In the genomic region with DNA sequence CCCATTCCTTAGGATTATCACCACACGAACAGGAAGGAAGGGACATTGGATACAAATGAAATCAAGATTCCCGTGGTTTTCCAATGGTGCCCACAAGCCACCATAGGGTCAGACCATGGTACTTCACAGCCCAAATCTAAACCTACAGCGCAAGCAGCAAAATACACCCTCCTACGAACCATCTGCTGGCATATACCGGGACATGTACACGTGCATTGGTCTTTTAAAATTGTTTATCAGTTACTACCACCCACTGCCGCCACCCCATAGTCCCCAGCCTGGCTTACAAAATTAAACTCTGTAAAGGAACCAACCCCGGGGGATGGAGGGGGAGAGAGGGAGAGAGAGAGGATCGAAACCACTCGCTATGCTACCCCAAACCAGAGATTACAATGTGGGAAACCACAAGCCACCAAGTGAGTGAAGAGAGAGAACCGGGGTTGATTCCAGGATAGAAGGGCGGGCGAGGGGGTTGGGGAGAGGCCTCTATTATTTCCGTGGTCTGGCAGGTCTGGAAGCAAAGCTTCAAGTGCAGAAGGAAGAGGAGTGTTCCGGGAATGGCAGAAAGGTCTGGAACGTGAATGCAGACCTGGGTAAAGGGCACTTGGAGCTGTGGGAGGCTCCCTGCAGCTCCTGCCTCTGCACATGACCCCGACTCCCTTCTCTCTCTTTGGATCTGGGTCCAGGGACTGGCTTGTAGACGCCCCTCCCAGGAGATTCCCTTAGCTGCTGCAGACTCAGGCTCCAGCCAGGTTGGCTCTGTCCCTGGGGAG, we compare ENCODE assay signal across 8 mouse cellular contexts. TPM values are rescaled to one million over a fixed set of nuclear protein-coding genes. Genes with fewer than 3 reads are reported as not detected.
DNase-seq lines count a peak whose midpoint lies in the region; ATAC-seq and TF ChIP-seq lines count a peak whose summit lies in the region.

TSS of gene Pla2g2c (plus strand) at position 439 of the 773 bp plus-strand sequence.

- peak within 1 kb of the TSS; percentile 54 for H3K27ac ChIP-seq in heart, embryonic 11.5 days (ENCODE audit: low read depth, low read length)
- H3K27ac ChIP-seq in testis, adult 2 months (ENCODE audit: control insufficient read depth, insufficient read depth, low read depth, low read length): peak within 1 kb of the TSS; percentile 75
- peak within 1 kb of the TSS; percentile 87 for H3K27ac ChIP-seq in limb, embryonic 10.5 days
- peak within 1 kb of the TSS; percentile 36; the same call in 1 of the 2 replicates for H3K27ac ChIP-seq in stomach, embryonic 15.5 days

- TF ChIP-seq CTCF in testis, adult 2 months (IDR thresholded peaks at IDR 0.05; ENCODE audit: control insufficient read depth, insufficient read depth, insufficient replicate concordance, low read depth, low read length): no peak

- no peaks in the 10 kb centered on the region for H3K9me3 ChIP-seq in heart, embryonic 11.5 days (replicated peaks; ENCODE audit: control insufficient read depth, low read length)
- no peaks in the 10 kb centered on the region for H3K9me3 ChIP-seq in limb, embryonic 10.5 days (replicated peaks)
- no peaks in the 10 kb centered on the region for H3K9me3 ChIP-seq in stomach, embryonic 15.5 days

- H3K36me3 ChIP-seq in heart, embryonic 11.5 days (ENCODE audit: control insufficient read depth, insufficient read depth, low read length): no peaks in the 10 kb centered on the region; the same call in 1 of the 2 replicates
- H3K36me3 ChIP-seq in testis, adult 2 months (ENCODE audit: control insufficient read depth, insufficient read depth, low read length): no peaks in the 10 kb centered on the region
- H3K36me3 ChIP-seq in limb, embryonic 10.5 days: no peaks in the 10 kb centered on the region
- H3K36me3 ChIP-seq in stomach, embryonic 15.5 days: no peaks in the 10 kb centered on the region

- H3K27me3 ChIP-seq in heart, embryonic 11.5 days (ENCODE audit: control insufficient read depth, insufficient read depth, low read length): 0 out of 2 replicates have a peak, but pooled peaks cover 3% of the 10 kb centered on the region
- no peaks in the 10 kb centered on the region for H3K27me3 ChIP-seq in testis, adult 2 months (ENCODE audit: control insufficient read depth, insufficient read depth, low read length)
- H3K27me3 ChIP-seq in limb, embryonic 10.5 days (ENCODE audit: low read depth, poor library complexity, severe bottlenecking): peaks cover 2% of the 10 kb centered on the region; the same call in 1 of the 2 replicates
- H3K27me3 ChIP-seq in stomach, embryonic 15.5 days (replicated peaks): no peaks in the 10 kb centered on the region

- H3K4me2 ChIP-seq in heart, embryonic 11.5 days: peak within 1 kb of the TSS; percentile 54
- peak within 1 kb of the TSS; percentile 46 for H3K4me2 ChIP-seq in stomach, embryonic 15.5 days

- no peak for DNase-seq in heart, postnatal 4 days
- DNase-seq in testis, postnatal 14 days (ENCODE audit: low spot score): no peak
- DNase-seq in limb, embryonic 10.5 days (ENCODE audit: low spot score): no peak
- no peak for DNase-seq in adrenal gland, postnatal 4 days (ENCODE audit: low spot score in 2 of 2)
- no peak for DNase-seq in spleen, postnatal 36 days (ENCODE audit: low spot score in 2 of 2)

- peak within 1 kb of the TSS; percentile 10 for H3K4me3 ChIP-seq in heart, embryonic 11.5 days (ENCODE audit: low read depth, low read length)
- peak within 1 kb of the TSS; percentile 97 for H3K4me3 ChIP-seq in testis, adult 2 months (ENCODE audit: control insufficient read depth, low read depth, low read length)
- H3K4me3 ChIP-seq in limb, embryonic 10.5 days: peak within 1 kb of the TSS; percentile 50
- peak within 1 kb of the TSS; percentile 18; the same call in 1 of the 2 replicates for H3K4me3 ChIP-seq in stomach, embryonic 15.5 days (replicated peaks)

- peak within 1 kb of the TSS; percentile 35; the same call in 1 of the 2 replicates for H3K9ac ChIP-seq in heart, embryonic 11.5 days (ENCODE audit: low read depth, low read length)
- no peak within 1 kb of the TSS for H3K9ac ChIP-seq in stomach, embryonic 15.5 days

- TF ChIP-seq POLR2A in testis, adult 2 months (IDR thresholded peaks at IDR 0.05; ENCODE audit: control insufficient read depth, low read depth, low read length): no peak

- peaks cover 22% of the 10 kb centered on the region for H3K4me1 ChIP-seq in heart, embryonic 11.5 days (ENCODE audit: control insufficient read depth, insufficient read depth, low read length)
- peaks cover 24% of the 10 kb centered on the region for H3K4me1 ChIP-seq in testis, adult 2 months (ENCODE audit: control insufficient read depth, insufficient read depth, low read length)
- H3K4me1 ChIP-seq in limb, embryonic 10.5 days: peaks cover 37% of the 10 kb centered on the region
- peaks cover 26% of the 10 kb centered on the region; the same call in 1 of the 2 replicates for H3K4me1 ChIP-seq in stomach, embryonic 15.5 days

- ATAC-seq in heart, embryonic 11.5 days (replicated peaks; ENCODE audit: insufficient number of reproducible peaks, low FRiP score, low TSS enrichment): 0 out of 2 replicates have a peak, but pooled peaks have one; percentile 18
- ATAC-seq in stomach, embryonic 15.5 days (ENCODE audit: insufficient read depth, low FRiP score, low read depth): 0 out of 2 replicates have a peak, but pooled peaks have one; percentile 8

- 42% methylated on average over 18 of the region's 18 CpGs for WGBS in heart, embryonic 11.5 days (ENCODE audit: insufficient replicate concordance)
- WGBS in limb, embryonic 10.5 days: 55% methylated on average over 18 of the region's 18 CpGs
- 35% methylated on average over 18 of the region's 18 CpGs for WGBS in stomach, embryonic 15.5 days

RNA-seq across cellular contexts. Expression of gene Pla2g2c, which starts in this region (rescaled TPM):
- 0.31 and 0.52 TPM in 2 replicates for polyA plus RNA-seq in heart, embryonic 11.5 days (2014; fragmentation: Nextera tagmentation; extraction: Ambion mirVana)
- total RNA-seq in heart, postnatal 4 days (2021): not detected
- 148 and 161 TPM in 2 replicates for polyA plus RNA-seq in testis, adult 2 months (2012; rRNA removed)
- polyA plus RNA-seq in limb, embryonic 10.5 days (2016; fragmentation: Nextera tagmentation; extraction: Ambion mirVana): 0.64 and 0.80 TPM in 2 replicates
- polyA plus RNA-seq in stomach, embryonic 15.5 days (2015; fragmentation: Nextera tagmentation; extraction: Ambion mirVana): 0.18 and 0.39 TPM in 2 replicates
- total RNA-seq in adrenal gland, postnatal 4 days (2021): under 1 TPM; 0.42 to 0.73 TPM

Comparison
In these comparisons a context has a peak if more than half of its experiments do, and no peak if none do; other contexts are left out.
1. RNA of gene Pla2g2c (polyA plus RNA-seq): 148 to 161 TPM in testis, adult 2 months; 0.64 to 0.80 TPM in limb, embryonic 10.5 days, 0.31 to 0.52 TPM in heart, embryonic 11.5 days and 0.18 to 0.39 TPM in stomach, embryonic 15.5 days; every median in the first group is over 10 times any median in the second.
2. Peak in ATAC-seq, H3K4me3 ChIP-seq, H3K27ac ChIP-seq, H3K9ac ChIP-seq and H3K4me2 ChIP-seq in heart, embryonic 11.5 days; RNA of the gene not detected or under 1 TPM.
3. Peak in ATAC-seq, H3K4me3 ChIP-seq, H3K27ac ChIP-seq and H3K4me2 ChIP-seq in stomach, embryonic 15.5 days; RNA of the gene not detected or under 1 TPM.
4. H3K27ac ChIP-seq: peak in every context shown above with its lines; median percentile 87 in limb, embryonic 10.5 days; 75 in testis, adult 2 months; 54 in heart, embryonic 11.5 days; 36 in stomach, embryonic 15.5 days.
5. H3K4me3 ChIP-seq: peak in every context shown above with its lines; median percentile 97 in testis, adult 2 months; 50 in limb, embryonic 10.5 days; 18 in stomach, embryonic 15.5 days; 10 in heart, embryonic 11.5 days.